Mouse (Mus musculus): ENCODE data around the gene Pdzrn3.
A peak's percentile ranks its signal among the peaks of the same experiment; 100 is the strongest.

Pdzrn3 gene

DNA sequence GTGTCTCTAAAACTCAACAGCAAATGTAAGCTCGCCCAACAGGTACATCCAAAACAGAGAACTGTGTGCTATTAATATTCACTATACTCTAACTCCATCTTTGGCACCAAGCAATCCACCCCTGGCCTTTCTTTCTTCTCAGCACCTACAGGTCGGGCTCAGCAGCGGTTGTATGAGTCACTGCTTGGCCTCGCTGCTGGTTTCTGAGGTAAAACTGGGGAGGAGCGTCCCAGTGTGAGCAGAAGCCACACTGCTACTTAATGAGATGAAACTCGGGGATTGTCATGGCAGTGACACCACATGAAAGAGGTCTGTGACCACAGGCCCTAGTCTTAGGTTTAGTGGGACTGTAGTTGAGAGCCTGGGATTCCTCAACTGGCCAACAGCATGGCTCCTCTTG is 120.3 kb downstream of the Pdzrn3 start:
- no peak for DNase-seq (ENCODE audit: low spot score in 2 of 2)

DNA sequence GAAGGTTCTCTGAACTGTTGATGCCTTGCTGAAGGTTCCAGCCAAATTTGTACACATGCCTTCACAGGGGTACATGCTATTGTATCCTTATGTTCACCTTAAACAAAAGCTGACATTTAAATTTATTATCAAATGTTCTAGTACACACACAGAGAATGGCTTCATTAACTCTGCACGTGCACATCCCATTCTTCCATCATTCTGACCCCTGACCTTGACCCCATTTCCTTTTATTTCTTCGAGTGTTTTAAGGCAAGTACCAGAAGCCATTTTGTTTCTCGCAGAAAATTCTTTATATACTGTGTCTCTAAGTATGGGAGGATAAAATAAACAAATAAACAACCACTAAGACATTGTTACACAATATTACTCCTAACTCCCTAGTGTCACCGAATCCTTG is 123.0 kb downstream of the Pdzrn3 start:
- DNase-seq (ENCODE audit: low spot score in 2 of 2) = no peak

DNA sequence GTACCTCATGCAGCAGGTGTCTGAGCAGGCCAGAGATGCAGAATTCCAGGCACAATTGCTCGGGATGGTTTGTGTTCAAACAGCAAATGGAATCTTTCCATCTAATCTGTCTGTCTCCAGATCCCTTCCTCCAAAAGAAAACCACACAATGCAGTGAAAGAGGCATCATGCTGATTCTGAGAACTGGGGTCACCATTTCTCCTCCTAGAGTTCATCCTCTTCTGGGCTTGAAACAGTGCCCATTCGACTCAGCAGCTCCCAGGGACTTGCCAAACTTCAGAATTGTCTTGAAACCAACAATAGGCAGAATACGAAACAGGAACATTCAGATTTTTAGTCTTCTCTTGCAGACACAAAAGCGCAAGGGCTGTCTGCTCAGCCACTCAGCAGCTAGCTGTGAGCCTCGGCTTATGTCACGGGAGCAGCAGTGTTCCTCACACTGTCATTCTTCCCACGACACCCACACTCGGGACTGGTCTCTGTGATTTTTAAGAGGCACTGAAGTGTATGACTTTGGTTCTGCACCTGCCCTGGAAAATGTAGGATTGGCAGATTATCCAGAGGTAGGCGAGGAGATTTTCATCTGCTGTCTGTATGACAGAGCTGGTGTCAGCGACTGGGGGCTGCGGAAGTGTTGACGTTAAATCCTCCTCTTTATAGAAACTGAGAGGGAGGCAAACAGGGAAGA is 125.6 kb downstream of the Pdzrn3 start:
- no peak for DNase-seq (ENCODE audit: low spot score in 2 of 2)

DNA sequence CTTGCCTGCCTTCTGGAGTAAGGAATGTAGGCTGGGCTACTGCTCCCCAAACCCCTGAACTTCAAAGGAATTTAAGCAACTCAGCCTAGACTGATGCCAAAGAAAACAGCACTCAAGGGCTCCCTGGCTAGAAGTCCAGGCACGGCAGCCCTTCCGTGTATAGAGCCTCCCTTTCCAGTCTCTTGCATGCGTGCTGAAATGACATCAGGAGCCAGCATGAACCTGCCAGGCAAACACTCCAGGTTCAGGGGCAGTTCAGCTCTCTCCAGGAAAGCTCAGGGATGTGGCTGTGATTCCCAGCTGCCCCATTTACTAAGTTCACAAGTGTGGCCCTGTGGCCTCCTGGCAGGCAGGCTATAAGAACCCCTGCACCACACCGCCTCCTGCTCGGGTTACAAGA is 126.5 kb downstream of the Pdzrn3 start:
- no peak for DNase-seq (ENCODE audit: low spot score in 2 of 2)

DNA sequence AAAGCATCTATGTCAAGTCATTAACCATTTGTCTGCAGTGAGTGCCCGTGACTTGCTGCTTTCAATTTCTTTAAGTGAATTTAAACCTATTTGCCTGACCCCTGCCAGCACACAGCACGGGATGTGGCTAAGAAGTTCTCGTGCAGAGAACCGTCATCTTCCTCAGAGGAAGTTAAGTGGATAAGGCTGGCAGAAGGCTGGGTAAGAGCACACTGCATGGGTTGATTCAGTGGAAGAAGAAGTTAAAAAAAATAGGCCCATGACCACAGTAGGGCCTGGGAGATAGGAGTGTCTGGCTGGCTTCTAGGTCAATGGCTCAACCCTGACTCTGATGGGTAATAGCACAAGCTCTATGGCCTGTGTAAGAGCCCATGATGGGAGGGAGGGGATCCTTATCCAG is 131.6 kb downstream of the Pdzrn3 start:
- DNase-seq (ENCODE audit: low spot score in 2 of 2) = no peak

DNA sequence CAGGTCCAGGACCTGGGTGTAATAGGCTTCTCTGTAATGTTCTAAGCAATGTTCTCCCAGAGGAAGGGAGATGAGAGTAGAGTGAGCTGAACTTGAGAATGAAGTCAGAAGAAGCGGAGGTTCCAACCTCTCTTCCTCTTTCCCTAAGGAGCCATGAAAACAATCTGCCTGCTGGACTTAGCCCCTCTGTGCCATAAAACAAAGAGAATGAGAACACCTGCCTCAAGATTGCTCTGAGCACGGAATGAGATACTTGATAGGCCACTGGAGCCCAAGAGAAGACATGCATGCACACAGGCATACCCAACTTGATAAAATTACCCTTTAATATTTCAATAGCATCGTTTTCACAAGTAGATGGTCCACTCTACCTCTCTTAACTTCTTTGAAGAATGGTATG is 133.3 kb downstream of the Pdzrn3 start:
- DNase-seq (ENCODE audit: low spot score in 2 of 2) = no peak

DNA sequence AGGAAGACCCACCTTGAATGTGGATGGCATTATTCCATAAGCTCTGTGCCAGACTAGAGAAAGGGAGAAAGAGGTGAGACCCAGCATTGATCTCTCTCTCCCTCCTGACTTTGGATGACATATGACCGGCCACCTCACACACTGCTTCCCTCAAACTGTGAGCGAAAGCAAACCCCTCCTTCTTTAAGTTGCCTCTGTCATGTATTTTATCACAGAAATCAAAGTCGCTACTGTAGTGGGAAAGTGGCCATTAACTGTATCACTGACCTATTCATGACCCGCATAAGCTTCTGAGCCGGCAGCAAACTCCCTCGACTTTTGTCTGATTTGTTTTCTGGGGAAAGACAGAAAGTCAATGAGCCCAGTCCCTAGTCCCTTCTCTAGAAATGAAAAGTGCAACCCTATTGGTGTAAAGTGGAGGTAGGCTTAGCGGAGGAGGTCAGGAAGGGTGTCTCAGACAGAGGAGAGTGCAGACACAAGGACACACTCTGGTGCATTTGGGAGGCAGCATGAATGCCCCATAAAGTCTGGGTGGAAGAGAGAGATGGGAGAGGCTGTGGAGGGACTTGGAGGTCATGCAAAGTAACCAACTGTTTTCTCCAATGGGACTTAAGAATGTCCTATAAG is 134.4 kb downstream of the Pdzrn3 start:
- no peak for DNase-seq (ENCODE audit: low spot score in 2 of 2)

DNA sequence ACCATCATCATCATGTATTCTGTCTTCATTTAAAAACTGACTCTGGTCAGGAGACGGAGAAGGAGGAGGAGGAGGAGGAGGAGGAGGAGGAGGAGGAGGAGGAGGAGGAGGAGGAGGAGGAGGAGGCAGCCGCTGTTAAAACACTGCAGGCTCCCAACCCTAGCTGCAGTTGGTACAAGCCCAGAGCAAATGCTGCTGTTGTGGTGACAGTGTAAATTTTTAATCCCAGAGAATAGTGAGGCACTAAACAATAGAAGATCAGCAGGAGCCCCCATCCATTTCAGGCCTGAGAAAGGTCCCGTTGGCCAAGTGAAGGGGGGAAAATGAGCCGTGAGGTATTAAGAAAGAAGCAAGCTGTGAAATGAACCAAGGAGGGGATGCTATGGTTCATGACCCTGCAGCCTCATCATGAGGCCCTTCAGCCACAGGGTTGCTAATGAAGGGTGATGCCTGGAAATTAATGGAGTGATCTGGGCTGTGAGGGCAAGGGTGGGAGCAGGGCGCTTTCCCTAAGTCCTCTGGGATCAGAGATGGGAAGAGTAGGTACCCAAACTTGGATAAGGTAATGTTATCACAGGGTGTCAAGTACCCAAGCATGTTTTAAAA is 141.0 kb downstream of the Pdzrn3 start:
- DNase-seq (ENCODE audit: low spot score in 2 of 2) = no peak

DNA sequence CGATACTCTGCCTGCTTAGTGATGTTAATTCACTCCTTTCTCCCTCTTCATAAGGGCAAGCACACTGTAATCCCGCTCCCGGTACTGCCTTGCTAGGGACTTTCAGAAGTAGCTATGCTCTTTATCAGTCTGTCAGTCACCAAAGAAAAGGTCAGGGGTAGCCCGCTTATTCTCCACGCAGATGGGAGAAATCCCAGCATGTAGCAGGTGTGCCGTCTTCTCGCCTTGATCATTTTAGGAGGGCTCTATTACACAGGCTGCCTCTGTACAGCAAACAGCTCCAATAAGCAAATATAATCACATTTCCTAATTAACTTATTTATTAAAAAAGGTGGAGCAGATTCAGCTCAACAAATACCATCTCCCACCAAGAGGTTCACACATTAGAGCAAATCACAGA is 141.5 kb downstream of the Pdzrn3 start:
- no peak for DNase-seq (ENCODE audit: low spot score in 2 of 2)

DNA sequence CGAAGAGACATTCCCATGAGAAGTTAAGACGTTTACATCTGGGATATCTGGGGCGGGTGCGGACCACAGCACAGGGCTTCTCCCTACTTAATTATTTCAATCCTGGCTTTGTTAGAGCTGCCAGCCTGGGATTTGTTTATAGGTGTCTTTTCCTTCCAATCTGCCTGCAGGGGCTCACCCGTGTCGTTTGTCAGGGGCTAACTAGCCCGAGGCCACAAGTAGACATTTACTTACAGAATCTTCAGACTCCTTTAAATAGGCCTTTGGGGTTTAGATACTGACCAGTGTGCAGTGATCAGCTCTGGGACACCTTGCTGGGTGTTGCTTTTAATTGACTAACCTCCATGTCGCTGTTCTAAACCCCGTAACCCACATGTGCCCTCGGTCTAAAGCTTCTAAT is 143.3 kb downstream of the Pdzrn3 start:
- no peak for DNase-seq (ENCODE audit: low spot score in 2 of 2)

DNA sequence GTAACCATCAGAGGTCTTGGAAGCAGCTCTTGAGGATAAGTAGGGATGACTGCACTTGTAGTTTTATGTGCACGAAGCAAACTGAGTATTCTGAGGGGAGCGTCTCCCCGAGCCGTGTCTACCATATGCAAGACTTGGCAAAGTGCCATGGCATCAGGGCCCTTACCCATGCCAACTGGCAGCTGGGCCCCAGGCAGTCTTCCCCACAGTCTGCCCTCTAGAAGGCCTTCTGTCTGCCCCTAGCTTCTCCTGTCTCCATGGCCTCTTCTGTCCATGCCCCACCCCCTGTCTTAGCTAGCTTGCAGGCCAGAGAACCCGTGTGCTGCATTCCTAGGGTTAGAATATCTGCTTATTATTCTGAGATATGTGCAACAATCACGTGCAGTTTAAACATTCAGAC is 144.0 kb downstream of the Pdzrn3 start:
- peak; percentile 62 to 90 for DNase-seq (ENCODE audit: low spot score in 2 of 2)

DNA sequence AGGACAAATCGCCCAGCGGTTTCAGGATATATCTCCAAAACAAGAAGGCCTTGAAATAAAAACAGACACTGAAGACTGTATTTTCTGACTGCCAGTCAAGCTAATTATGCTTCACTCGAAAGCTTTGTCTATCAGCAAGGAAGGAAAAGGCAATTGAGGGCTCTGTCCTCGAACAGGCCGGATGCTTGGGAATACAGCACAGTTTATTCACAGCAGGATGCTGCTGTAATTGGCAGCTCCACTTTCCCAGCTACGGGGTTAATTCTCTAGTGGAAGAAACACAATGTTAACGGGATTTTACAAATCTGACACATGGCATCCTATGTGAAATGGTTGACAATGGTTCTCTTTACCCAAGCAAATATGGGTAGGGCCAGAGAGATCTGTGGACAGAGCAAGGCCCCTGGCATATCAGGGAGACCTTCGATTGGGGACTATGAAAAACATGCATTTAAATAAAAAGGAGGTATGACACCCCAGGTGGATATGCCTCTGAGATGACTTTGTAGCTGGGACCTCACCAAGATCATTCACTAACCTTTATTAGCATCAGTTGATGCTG is 150.3 kb downstream of the Pdzrn3 start:
- no peak for DNase-seq (ENCODE audit: low spot score in 2 of 2)

DNA sequence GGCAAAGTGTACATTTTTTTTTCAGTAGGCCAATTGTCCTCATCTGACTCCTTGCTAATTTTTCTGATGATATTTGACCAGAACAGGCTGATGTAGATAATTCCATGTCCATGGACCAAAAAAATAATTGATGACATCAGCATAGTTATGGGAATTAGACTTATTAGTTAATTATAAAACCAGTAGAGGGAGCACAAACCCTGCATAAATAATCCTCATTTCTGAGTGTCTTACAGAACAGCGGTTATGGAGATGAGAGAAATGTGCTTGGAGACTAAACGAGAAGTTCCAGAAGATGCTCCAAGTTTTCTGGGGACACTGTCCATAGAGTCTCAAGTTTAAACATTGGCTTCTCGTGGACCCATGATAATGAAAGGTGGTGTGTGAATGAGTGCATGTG is 157.4 kb downstream of the Pdzrn3 start:
- DNase-seq (ENCODE audit: low spot score in 2 of 2) = no peak

DNA sequence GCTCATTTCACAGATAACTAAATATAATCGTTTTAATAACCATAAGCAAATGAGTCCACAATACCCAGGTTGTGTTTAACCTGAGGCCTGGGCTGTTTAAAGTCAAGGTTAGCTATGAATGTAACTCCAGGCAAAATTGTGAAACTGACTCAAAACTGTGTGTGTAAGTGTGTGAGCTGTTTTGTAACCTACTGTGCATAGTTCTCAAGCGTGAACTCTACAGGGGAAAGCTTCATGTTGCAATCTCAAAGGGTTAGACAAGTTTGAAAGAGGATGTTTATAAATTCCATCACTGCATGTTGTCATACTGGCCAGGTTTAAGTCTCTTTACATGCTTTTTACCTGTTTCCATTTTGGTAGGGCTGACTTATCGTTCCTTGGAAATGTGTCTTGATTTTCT is 158.7 kb downstream of the Pdzrn3 start:
- DNase-seq (ENCODE audit: low spot score in 2 of 2) = no peak

DNA sequence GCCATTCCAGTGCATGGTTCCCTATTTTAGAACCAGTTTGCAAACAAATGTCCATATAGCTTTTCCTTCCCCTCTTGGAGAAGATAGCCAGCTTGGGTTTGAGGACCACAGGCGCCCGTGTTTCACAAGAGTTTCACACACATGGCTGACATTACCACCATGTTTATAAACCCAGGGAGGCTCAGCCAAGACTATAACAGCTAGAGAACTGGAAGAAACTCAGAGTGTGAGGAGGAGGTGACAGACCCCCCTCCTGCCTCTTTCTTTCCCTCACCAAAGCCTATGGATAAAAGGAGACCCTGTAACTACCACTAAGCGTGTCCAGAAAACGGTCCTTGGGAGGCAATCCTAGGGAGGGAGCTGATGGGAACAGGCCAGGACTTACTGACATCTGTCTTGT is 159.5 kb downstream of the Pdzrn3 start:
- no peak for DNase-seq (ENCODE audit: low spot score in 2 of 2)

DNA sequence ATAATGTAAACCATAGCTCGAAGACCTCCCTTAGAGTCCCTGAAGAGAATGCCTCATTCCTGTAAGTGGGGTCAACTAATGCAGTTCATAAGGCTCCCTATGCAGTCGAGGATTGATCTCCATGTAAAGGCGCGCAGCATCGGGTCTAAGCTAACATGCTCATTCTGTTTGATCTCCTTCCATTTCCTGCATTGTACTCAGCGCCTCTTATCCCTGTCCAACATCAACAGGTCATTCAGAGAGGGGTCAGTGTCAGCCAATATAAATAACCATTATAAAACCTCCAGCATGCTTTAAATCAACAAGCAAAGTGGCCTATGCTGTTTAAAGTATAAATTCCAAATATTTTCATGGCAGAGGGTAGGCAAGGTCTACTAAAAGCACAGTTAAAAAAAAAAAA is 159.9 kb downstream of the Pdzrn3 start:
- DNase-seq (ENCODE audit: low spot score in 2 of 2) = no peak

DNA sequence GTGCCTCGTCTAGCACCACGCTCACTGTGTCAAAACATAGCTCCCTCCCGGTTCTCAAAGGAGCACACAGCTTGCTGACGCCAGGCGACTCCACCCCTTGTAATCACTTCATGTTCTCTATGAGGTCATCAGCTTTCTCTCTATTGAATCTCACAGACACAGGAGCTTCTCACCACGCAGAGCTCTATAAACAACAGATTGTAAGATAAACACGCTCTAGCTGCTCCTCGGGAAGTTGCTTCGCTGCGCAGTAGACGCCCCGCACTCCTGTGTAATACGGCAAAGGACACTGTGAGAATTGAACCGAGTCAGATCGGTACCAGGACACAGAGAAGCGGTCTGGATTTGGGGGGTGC is 162.3 kb downstream of the Pdzrn3 start:
- DNase-seq (ENCODE audit: low spot score in 2 of 2) = no peak

DNA sequence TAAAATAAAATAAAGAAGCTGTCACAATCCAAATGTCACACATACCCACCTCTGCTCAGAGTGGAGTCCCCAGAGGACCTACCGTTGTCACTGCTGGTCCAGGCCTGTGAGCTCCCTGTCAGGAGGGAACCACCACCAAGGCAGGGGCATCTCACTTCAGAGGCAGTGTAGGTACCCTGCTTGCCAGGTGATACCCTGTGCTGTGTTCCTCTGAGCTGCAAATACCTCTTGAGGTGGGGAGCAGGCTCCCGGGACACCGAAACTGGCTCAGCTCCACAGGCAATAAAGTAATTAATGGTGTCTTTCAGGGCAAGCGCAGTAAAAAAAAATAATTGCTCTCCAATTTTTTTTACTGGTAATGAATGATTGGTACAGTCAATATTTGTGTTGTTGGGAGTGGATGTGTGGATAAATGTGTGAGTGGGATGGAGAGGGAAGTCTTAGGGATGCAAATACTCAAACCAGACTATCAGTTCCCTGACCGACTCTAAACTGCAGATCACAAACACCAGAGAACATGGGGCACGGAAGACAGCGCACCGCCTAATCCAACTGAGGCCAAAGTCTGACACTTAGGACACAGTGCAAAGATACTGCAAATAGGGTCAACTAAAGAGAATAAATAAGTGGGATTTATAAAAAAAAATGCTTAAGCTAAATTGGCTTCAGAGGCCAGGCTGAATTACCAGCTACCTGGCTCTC is 162.8 kb downstream of the Pdzrn3 start:
- DNase-seq (ENCODE audit: low spot score in 2 of 2) = no peak

DNA sequence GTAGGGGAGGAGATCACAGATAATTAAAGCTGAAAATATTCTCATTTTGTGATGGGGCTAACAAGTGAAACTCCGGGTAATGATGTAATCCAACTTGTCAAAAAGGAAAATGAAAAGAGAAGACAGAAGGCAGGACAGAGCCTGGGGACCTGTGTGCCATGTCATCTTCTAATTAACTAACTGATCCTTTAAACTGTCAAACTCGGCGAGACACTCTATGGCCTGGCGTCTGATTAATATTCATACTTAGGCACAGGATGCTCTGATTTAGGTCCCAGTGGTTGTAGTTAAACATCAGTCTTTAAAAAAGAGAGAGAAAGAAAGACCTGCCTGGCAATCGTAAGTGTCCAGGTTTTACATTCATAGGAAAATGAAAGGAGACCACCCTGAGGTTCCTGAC is 164.6 kb downstream of the Pdzrn3 start:
- no peak for DNase-seq (ENCODE audit: low spot score in 2 of 2)

DNA sequence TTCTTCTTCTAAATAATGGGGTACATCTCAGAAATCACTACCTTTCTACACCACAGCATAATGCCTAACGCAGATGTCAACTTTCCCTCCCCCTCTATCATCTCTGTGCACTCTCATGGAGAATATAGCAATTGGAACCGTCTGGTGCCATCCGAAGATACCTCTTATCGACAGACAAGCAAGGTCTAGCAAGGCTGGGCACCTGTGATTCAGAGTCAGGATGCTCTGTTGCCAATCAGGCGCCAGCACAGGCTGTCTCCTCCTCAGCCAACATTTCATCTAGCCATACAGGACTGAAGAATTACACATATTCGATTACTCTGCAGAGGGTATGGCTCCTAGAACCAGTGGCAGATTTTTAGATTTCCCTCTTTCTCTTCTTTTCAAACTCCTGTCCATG is 165.6 kb downstream of the Pdzrn3 start:
- no peak for DNase-seq (ENCODE audit: low spot score in 2 of 2)

DNA sequence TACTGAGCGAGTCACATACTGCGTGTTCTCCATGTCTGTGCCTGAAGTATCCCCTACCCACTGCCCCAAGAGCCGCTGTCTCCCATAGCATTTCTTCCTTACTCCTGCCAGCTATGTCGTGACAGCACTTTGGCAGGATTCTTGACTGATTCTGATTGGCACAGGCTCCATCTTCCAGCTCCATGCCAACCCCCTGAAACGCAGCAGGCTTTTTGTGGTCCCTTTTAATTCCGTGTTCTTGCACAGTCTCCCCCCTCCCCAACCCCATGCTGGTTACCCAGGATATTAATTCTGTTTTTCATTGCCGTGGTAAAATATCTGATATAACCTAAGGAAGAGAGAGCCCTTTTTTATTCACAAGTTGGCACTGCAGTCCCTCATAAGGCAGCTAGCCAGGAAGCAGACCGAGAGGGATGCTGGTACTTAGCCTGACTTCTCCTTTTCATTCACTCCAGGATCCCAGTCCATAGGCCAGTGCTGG is 166.3 kb downstream of the Pdzrn3 start:
- peak in 1 of 2 experiments; percentile 59 for DNase-seq (ENCODE audit: low spot score in 2 of 2)

DNA sequence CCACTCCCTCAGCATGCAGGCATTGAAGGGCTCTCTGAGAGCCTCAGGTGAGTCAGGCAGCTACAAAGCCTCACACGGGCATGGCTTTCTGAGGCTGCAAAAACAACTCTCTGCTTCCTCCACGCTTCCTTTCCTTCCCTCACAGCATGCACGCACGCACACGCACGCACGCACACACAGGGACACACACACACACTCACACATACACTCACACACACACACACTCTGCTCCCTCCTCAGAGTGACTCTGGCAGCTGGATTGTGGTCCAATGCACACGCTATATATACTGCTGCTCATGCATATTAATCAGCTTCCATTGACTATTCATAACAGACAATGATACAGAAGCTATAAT is 178.8 kb downstream of the Pdzrn3 start:
- no peak for DNase-seq (ENCODE audit: low spot score in 2 of 2)

Data from cerebellum, postnatal 4 days (tissue).